Mouse (Mus musculus) lung, postnatal 0 days (tissue): ENCODE measurements around the gene Atp6ap1. TPM values are rescaled to one million over a fixed set of nuclear protein-coding genes. Genes with fewer than 3 reads are reported as not detected.

Experiments
- ATAC-seq: fragments of 200-750 bp; cut with Nextera tagmentation; 2 replicates; pipeline ENCODE4 v1.8.0; 2017; ENCODE audit warnings: moderate library complexity
- DNase-seq: peaks from one replicate; pipeline ENCODE4 v3.0.0-alpha.2; 2016; ENCODE audit warnings: low spot score
- H3K27ac ChIP-seq: fragments of 300-500 bp; sonication (generic); 2 replicates; pipeline ENCODE4 v1.5.1; 2014; ENCODE audit warnings: antibody characterized with exemption, mild to moderate bottlenecking, low read length, mixed read lengths
- H3K27me3 ChIP-seq: fragments of 300-500 bp; sonication (generic); replicated peaks from 2 replicates; pipeline ENCODE4 v1.6.1; 2014; ENCODE audit warnings: low read length, mixed read lengths; ENCODE audit not compliant: insufficient read depth
- H3K36me3 ChIP-seq: fragments of 300-500 bp; sonication (generic); 2 replicates; pipeline ENCODE4 v1.6.1; 2014; ENCODE audit warnings: low read length, mixed read lengths; ENCODE audit not compliant: insufficient read depth
- H3K4me1 ChIP-seq: fragments of 300-500 bp; sonication (generic); 2 replicates; pipeline ENCODE4 v1.6.1; 2014; ENCODE audit warnings: antibody characterized with exemption, low read depth, low read length, mixed read lengths; ENCODE audit not compliant: insufficient read depth
- H3K4me2 ChIP-seq: fragments of 300-500 bp; sonication (generic); replicated peaks from 2 replicates; pipeline ENCODE4 v1.6.1; 2014; ENCODE audit warnings: low read depth, mild to moderate bottlenecking, low read length, moderate library complexity, mixed read lengths
- H3K4me3 ChIP-seq: fragments of 300-500 bp; sonication (generic); 2 replicates; pipeline ENCODE4 v1.5.1; 2014; ENCODE audit warnings: low read depth, low read length
- H3K9ac ChIP-seq: fragments of 300-500 bp; sonication (generic); replicated peaks from 2 replicates; pipeline ENCODE4 v1.6.1; 2014; ENCODE audit warnings: low read depth, mild to moderate bottlenecking
- H3K9me3 ChIP-seq: fragments of 300-500 bp; sonication (generic); 2 replicates; pipeline ENCODE4 v1.6.1; 2016; ENCODE audit warnings: low read length, mixed read lengths
- CTCF ChIP-seq: IDR thresholded peaks from 2 replicates; pipeline ENCODE4 v1.5.1; 2016; ENCODE audit warnings: antibody characterized with exemption, mild to moderate bottlenecking
- EP300 ChIP-seq: IDR thresholded peaks from 2 replicates; pipeline ENCODE4 v1.6.1; 2016; ENCODE audit warnings: antibody characterized with exemption, mild to moderate bottlenecking, control low read depth
- WGBS: fragments of 180-500 bp; shearing (Covaris S2); extraction: QIAGEN DNeasy Blood & Tissue Kit; methylation state at CpG from one replicate; pipeline ENCODE4 v1.1.7; 2014; 5-methylcytosine and 5-hydroxymethylcytosine counted together
- polyA plus RNA-seq: library from polyadenylated mRNA; unstranded; fragments of >200 nt; fragmentation: Nextera tagmentation; extraction: Ambion mirVana; gene quantifications from 2 replicates; pipeline ENCODE4 v1.2.1, GENCODE M21; 2015

Atp6ap1 gene
- 129 and 140 TPM in 2 replicates for polyA plus RNA-seq

DNA sequence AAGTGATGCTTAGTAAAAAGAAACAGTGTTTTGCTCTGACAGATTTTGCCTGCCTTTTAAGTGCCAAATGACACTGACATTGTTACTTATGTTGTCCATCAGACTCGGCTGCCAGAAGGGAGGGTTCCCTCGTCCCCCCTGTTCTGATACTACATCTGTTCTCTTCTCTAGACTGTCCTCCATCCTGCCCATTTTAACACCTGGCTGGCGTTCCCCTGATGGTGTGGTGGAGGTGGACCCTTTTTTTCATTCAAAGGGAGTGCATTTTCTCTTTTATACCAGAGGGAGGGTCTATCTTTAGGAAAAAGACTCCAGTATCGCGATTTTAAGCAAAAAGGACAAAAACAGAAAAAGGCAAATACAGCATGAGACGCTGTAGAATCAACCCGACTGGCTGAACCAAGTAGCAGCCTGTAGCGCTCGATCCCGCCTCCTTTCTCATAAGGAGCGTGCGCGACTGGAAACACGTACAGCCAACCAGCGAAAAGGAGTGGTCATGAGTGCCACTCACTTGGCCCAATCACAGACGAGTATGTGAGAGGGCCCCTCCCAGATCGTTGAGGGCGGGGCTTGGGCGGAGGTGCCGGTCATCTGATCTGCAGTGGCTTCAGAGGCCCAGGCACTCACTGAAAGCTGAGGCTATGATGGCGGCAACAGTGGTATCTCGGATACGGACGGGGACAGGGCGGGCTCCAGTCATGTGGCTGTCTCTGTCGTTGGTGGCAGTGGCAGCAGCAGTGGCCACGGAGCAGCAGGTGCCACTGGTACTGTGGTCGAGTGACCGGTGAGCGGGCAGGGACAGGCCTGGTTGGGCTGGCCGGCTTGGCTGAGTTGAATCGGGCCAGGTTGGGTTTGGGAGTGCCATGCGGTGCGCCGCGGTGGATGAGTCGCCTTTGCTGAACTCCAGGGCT lies at the start of gene Atp6ap1:
Atp6ap1 (plus strand) TSS at position 560 of the 911 bp plus-strand sequence.
- H3K27ac ChIP-seq = peak within 1 kb of the TSS; percentile 77
- H3K4me1 ChIP-seq = no peaks in the 10 kb centered on the region
- ATAC-seq (peak; percentile 99), DNase-seq (peak; percentile 96)
- no peaks in the 10 kb centered on the region for H3K36me3 ChIP-seq
- 11% methylated on average over 34 of the region's 37 CpGs for WGBS
- H3K4me3 ChIP-seq = peak within 1 kb of the TSS; percentile 54
- H3K4me2 ChIP-seq = peak within 1 kb of the TSS; percentile 54
- TF ChIP-seq CTCF (no peak), EP300 (no peak)
- peak within 1 kb of the TSS; percentile 62; the same call in 1 of the 2 replicates for H3K9ac ChIP-seq
- no peaks in the 10 kb centered on the region for H3K9me3 ChIP-seq
- H3K27me3 ChIP-seq = no peaks in the 10 kb centered on the region

DNA sequence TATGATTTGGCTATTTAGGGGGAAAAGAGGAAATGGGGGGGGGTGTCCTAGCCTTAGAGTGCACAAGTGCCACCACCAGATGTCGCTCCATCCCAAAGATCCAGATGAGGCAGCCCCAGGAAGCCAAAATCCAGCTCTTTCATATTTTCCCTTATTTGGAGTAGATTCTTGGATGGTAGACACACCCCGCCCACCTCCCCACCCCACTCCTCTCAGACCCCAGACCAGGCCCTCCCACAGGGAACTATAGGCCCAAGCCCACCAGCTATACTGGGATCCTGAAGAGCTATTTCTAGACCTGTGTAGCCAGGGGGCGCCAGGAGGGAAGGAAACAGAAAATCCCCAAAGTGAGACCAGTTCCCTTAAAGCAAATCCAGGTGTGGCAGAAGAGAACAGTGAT lies 48.2 kb upstream of the Atp6ap1 start:
- Histone ChIP-seq H3K9me3 (no peaks in the 10 kb centered on the region), H3K4me3 (peak overlapping the region; percentile 32), H3K27me3 (no peaks in the 10 kb centered on the region), H3K4me1 (no peaks in the 10 kb centered on the region), H3K36me3 (no peaks in the 10 kb centered on the region), H3K4me2 (peak overlapping the region; percentile 53), H3K27ac (peak overlapping the region; percentile 70), H3K9ac (no peak overlapping the region)
- TF ChIP-seq CTCF = peak; percentile 70
- TF ChIP-seq EP300 = no peak
- WGBS = 14% methylated on average over 3 of the region's 3 CpGs
- peak; percentile 75 for DNase-seq
- peak; percentile 7; the same call in 1 of the 2 replicates for ATAC-seq

DNA sequence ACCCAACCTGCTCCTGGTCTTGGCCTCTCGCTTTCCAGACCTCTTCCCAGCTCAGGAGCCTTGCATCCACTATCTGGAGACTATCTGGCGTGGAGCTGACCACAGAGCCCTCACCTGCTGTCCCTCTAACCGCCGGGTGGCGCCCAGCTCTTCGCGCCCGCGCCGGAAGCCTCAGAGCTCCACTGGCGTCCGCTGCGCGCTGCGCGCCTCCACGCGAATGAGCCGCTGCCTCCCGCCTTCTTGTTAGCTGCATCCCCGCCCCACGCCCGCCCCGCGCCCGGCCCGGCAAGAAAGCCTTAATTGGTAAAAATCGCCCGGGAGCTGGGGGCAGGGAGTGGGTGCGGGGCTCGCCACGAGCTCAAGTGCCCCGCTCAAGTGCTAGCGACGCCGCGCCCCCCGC lies 47.3 kb upstream of the Atp6ap1 start, which contains the start of gene Flna:
Flna (minus strand) TSS at position 206 of the 400 bp plus-strand sequence.
- peak within 1 kb of the TSS; percentile 53 for H3K4me2 ChIP-seq
- H3K27me3 ChIP-seq = no peaks in the 10 kb centered on the region
- H3K9me3 ChIP-seq = no peaks in the 10 kb centered on the region
- H3K9ac ChIP-seq = no peak within 1 kb of the TSS; the same call in 1 of the 2 replicates
- 12% methylated on average over 32 of the region's 38 CpGs for WGBS
- TF ChIP-seq EP300 (no peak), CTCF (peak; percentile 65)
- 0 out of 2 replicates have a peak, but pooled peaks have one; percentile 1 for ATAC-seq
- no peaks in the 10 kb centered on the region for H3K36me3 ChIP-seq
- H3K4me1 ChIP-seq = no peaks in the 10 kb centered on the region
- peak within 1 kb of the TSS; percentile 32 for H3K4me3 ChIP-seq
- H3K27ac ChIP-seq = peak within 1 kb of the TSS; percentile 70
- DNase-seq = peak; percentile 69

DNA sequence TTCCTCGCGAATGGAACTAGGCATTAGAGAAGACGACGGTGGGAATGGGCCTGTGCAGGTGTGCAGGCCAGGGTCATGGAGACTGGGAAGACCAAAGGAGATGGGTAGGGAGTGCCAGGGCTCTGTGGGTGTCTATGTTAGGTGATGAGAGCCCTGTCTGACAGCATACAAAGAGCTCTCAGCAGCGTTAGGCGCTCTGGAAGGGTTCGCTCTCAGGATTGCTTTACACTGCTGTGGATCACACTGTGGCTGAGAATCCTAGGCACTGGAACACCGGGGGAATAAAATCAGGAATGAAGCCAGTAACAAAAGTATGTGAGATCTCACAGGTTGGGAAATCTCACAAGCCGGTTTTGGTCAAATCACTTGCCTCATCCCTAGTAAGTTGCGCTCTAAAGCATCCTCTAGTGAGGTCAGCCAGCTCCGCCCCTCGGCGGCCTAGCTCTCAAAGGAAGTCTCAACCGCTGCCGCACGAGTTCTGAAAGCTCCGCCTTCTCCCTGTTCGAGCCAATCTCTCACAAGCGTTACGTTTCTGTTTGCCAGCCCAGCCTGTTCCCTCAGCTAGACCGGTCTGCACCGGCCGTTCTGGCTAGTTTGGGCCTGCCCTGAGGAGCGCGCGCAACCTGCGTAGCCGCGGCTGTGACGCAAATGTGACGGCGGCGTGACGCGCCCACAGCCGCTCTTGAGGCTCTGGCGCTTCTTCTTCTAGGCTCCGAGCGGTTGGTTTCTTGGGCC lies 42.6 kb upstream of the Atp6ap1 start, which contains the start of gene Emd:
Emd (plus strand) TSS at position 535 of the 735 bp plus-strand sequence.
- Histone ChIP-seq H3K36me3 (no peaks in the 10 kb centered on the region), H3K27me3 (no peaks in the 10 kb centered on the region), H3K4me2 (peak within 1 kb of the TSS; percentile 67), H3K9ac (peak within 1 kb of the TSS; percentile 56), H3K4me1 (no peaks in the 10 kb centered on the region), H3K9me3 (no peaks in the 10 kb centered on the region), H3K27ac (peak within 1 kb of the TSS; percentile 91), H3K4me3 (peak within 1 kb of the TSS; percentile 52)
- 20% methylated on average over 38 of the region's 39 CpGs for WGBS
- peak; percentile 97 for DNase-seq
- ATAC-seq = peak; percentile 97
- TF ChIP-seq CTCF (no peak), EP300 (0 out of 2 replicates have a peak, but pooled peaks have one; percentile 11)

DNA sequence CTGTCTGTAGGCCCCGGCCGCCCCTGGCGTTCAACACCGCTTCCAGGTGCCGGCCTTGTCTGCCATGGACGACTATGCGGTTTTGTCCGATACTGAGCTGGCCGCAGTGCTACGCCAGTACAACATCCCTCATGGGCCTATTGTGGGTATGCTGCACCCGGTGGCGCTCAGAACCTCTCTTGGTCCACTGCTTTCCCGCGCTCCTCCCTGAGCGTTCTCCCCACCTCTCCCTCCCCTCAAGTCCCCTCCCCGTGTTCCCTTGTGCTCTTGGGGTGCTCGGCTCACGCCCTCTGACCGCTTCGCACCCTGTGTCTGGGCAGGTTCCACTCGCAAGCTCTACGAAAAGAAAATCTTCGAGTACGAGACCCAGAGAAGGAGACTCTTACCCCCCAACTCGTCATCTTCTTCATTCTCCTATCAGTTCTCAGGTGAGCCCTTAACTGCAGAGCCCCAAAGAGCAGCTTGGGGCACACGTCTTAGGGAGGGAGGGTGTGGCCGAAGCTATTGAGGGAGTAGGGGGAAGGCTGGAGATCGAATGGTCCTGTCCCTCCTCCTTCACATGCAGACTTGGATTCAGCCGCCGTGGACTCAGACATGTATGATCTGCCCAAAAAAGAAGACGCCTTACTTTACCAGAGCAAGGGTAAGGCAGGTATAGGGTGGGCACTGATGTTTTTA lies 41.9 kb upstream of the Atp6ap1 start:
- H3K4me3 ChIP-seq = peak overlapping the region; percentile 52
- TF ChIP-seq EP300 (no peak), CTCF (no peak)
- H3K36me3 ChIP-seq = no peaks in the 10 kb centered on the region
- H3K4me1 ChIP-seq = no peaks in the 10 kb centered on the region
- 19% methylated on average over 26 of the region's 31 CpGs for WGBS
- DNase-seq (peak; percentile 41), ATAC-seq (peak; percentile 46)
- peak overlapping the region; percentile 56 for H3K9ac ChIP-seq
- H3K9me3 ChIP-seq = no peaks in the 10 kb centered on the region
- H3K27me3 ChIP-seq = no peaks in the 10 kb centered on the region
- H3K27ac ChIP-seq = peak overlapping the region; percentile 91
- peak overlapping the region; percentile 67 for H3K4me2 ChIP-seq
